Mouse (Mus musculus) adrenal gland, postnatal 25 days (tissue): ENCODE results near the gene Gpr165. TPM values are rescaled to one million over a fixed set of nuclear protein-coding genes. Genes with fewer than 3 reads are reported as not detected.

Experiments
- DNase-seq: peaks from one replicate; pipeline ENCODE4 v3.0.0; 2021; ENCODE audit warnings: mixed read lengths
- long read RNA-seq: library from polyadenylated mRNA; stranded (forward); transcript quantifications from one replicate; pipeline ENCODE4 v2.0.0, GENCODE M21; 2021
- total RNA-seq: library from RNA; stranded (reverse); gene quantifications from 2 replicates; pipeline ENCODE4 v1.2.3, GENCODE M21; 2021

Gene Gpr165
- 0.38 and 0.91 TPM in 2 replicates for total RNA-seq
- long read RNA-seq, result 0 reads

GRCm38 (mm10) chrX:96712907-96713774 lies at the start of gene Gpr165:
Gpr165 (plus strand) TSS chrX:96713441.
- peak; percentile 39 for DNase-seq

- DNase-seq, result no peak
Observed at GRCm38 (mm10) chrX:96674871-96675270, 38.4 kb upstream of the Gpr165 start.
